In genomic region chr9:21671753-21672152, GRCm38 (mm10) we compare ENCODE assay signal across 16 mouse cellular contexts.
"Had no signal": no experiment of that assay in that cellular context is flagged by ENCODE, and none has a peak within 500 bp of the region (broad histone marks: within the 10 kb centered on the region; RNA-seq: fewer than 3 reads in every experiment).

No protein-coding gene starts in this region.

- H3K9me3 ChIP-seq: neural tube, embryonic 13.5 days; neural tube, embryonic 15.5 days; stomach, embryonic 15.5 days had no signal

- H3K4me2 ChIP-seq: neural tube, embryonic 13.5 days; neural tube, embryonic 15.5 days; stomach, embryonic 15.5 days had no signal

- H3K27me3 ChIP-seq: neural tube, embryonic 13.5 days; neural tube, embryonic 15.5 days; stomach, embryonic 15.5 days had no signal

- DNase-seq: retina, postnatal 1 day; right cerebral cortex, adult 18-20 months; right cerebral cortex, postnatal 14 days; right cerebral cortex, postnatal 25 days; right cerebral cortex, postnatal 4 days; spleen, adult 18-20 months; thymus, adult 18-20 months; thymus, adult 2 months; thymus, postnatal 14 days; thymus, postnatal 25 days; thymus, postnatal 36 days; thymus, postnatal 4 days had no signal

- H3K9ac ChIP-seq: neural tube, embryonic 13.5 days; neural tube, embryonic 15.5 days; stomach, embryonic 15.5 days had no signal

- H3K27ac ChIP-seq: neural tube, embryonic 13.5 days; neural tube, embryonic 15.5 days; stomach, embryonic 15.5 days; stomach, postnatal 0 days had no signal

- H3K4me1 ChIP-seq: neural tube, embryonic 13.5 days; neural tube, embryonic 15.5 days; stomach, embryonic 15.5 days had no signal

- H3K4me3 ChIP-seq: neural tube, embryonic 13.5 days; neural tube, embryonic 15.5 days; stomach, embryonic 15.5 days had no signal
